Mouse (Mus musculus): ENCODE data around the gene Ngfr. TPM values are rescaled to one million over a fixed set of nuclear protein-coding genes. Genes with fewer than 3 reads are reported as not detected.

Ngfr gene
- polyA plus RNA-seq (2014; fragmentation: Nextera tagmentation; extraction: Ambion mirVana) = 38.2 and 48.5 TPM in 2 replicates

GRCm38 (mm10) chr11:95587423-95587951 is at the start of gene Ngfr:
Ngfr (minus strand) TSS chr11:95587735.
- Histone ChIP-seq H3K9me3 (ENCODE audit: control insufficient read depth, low read length) (no peaks in the 10 kb centered on the region), H3K4me3 (replicated peaks; ENCODE audit: low read length) (peak within 1 kb of the TSS; percentile 42), H3K4me1 (replicated peaks; ENCODE audit: control insufficient read depth, insufficient read depth, low read length) (peaks cover 31% of the 10 kb centered on the region), H3K27me3 (ENCODE audit: control insufficient read depth, insufficient read depth, low read length) (peaks cover 41% of the 10 kb centered on the region), H3K9ac (peak within 1 kb of the TSS; percentile 53), H3K36me3 (replicated peaks; ENCODE audit: control insufficient read depth, insufficient read depth) (no peaks in the 10 kb centered on the region), H3K4me2 (replicated peaks) (peak within 1 kb of the TSS; percentile 71), H3K27ac (peak within 1 kb of the TSS; percentile 27)
- ATAC-seq (ENCODE audit: low FRiP score) (peak; percentile 82), DNase-seq (ENCODE audit: low spot score) (peak; percentile 73)
- under 1% methylated on average over 29 of the region's 39 CpGs for WGBS

- no peak for ATAC-seq (ENCODE audit: low FRiP score)
- H3K4me3 ChIP-seq (replicated peaks; ENCODE audit: low read length) = no peak overlapping the region
- no peaks in the 10 kb centered on the region for H3K36me3 ChIP-seq (replicated peaks; ENCODE audit: control insufficient read depth, insufficient read depth)
- WGBS = 61% methylated on average over 2 of the region's 2 CpGs
- no peak overlapping the region for H3K27ac ChIP-seq
- DNase-seq (ENCODE audit: low spot score) = no peak
- H3K4me1 ChIP-seq (replicated peaks; ENCODE audit: control insufficient read depth, insufficient read depth, low read length) = 0 out of 2 replicates have a peak, but pooled peaks cover 3% of the 10 kb centered on the region
- no peaks in the 10 kb centered on the region for H3K27me3 ChIP-seq (ENCODE audit: control insufficient read depth, insufficient read depth, low read length)
- no peaks in the 10 kb centered on the region for H3K9me3 ChIP-seq (ENCODE audit: control insufficient read depth, low read length)
- no peak overlapping the region for H3K9ac ChIP-seq
- H3K4me2 ChIP-seq (replicated peaks) = no peak overlapping the region
Measured at GRCm38 (mm10) chr11:95635030-95635429, 47.5 kb upstream of the Ngfr start.

GRCm38 (mm10) chr11:95633512-95634000 is 46.0 kb upstream of the Ngfr start:
- H3K27me3 ChIP-seq (ENCODE audit: control insufficient read depth, insufficient read depth, low read length) = peaks cover 3% of the 10 kb centered on the region; the same call in 1 of the 2 replicates
- no peak overlapping the region for H3K4me2 ChIP-seq (replicated peaks)
- H3K36me3 ChIP-seq (replicated peaks; ENCODE audit: control insufficient read depth, insufficient read depth) = no peaks in the 10 kb centered on the region
- H3K9me3 ChIP-seq (ENCODE audit: control insufficient read depth, low read length) = no peaks in the 10 kb centered on the region
- DNase-seq (ENCODE audit: low spot score) = no peak
- no peak overlapping the region for H3K27ac ChIP-seq
- no peak overlapping the region for H3K4me3 ChIP-seq (replicated peaks; ENCODE audit: low read length)
- no peak for ATAC-seq (ENCODE audit: low FRiP score)
- 0 out of 2 replicates have a peak, but pooled peaks cover 3% of the 10 kb centered on the region for H3K4me1 ChIP-seq (replicated peaks; ENCODE audit: control insufficient read depth, insufficient read depth, low read length)
- H3K9ac ChIP-seq = no peak overlapping the region
- WGBS = 51% methylated on average over 2 of the region's 2 CpGs

GRCm38 (mm10) chr11:95632474-95632873 is 44.9 kb upstream of the Ngfr start:
- Histone ChIP-seq H3K27ac (no peak overlapping the region), H3K36me3 (replicated peaks; ENCODE audit: control insufficient read depth, insufficient read depth) (no peaks in the 10 kb centered on the region), H3K9ac (no peak overlapping the region), H3K9me3 (ENCODE audit: control insufficient read depth, low read length) (no peaks in the 10 kb centered on the region), H3K27me3 (ENCODE audit: control insufficient read depth, insufficient read depth, low read length) (peaks cover 3% of the 10 kb centered on the region; the same call in 1 of the 2 replicates), H3K4me1 (replicated peaks; ENCODE audit: control insufficient read depth, insufficient read depth, low read length) (0 out of 2 replicates have a peak, but pooled peaks cover 3% of the 10 kb centered on the region), H3K4me3 (replicated peaks; ENCODE audit: low read length) (no peak overlapping the region), H3K4me2 (replicated peaks) (no peak overlapping the region)
- 36% methylated on average over 6 of the region's 6 CpGs for WGBS
- no peak for ATAC-seq (ENCODE audit: low FRiP score)
- DNase-seq (ENCODE audit: low spot score) = no peak

- Histone ChIP-seq H3K36me3 (replicated peaks; ENCODE audit: control insufficient read depth, insufficient read depth) (no peaks in the 10 kb centered on the region), H3K9me3 (ENCODE audit: control insufficient read depth, low read length) (no peaks in the 10 kb centered on the region), H3K4me2 (replicated peaks) (no peak overlapping the region), H3K4me1 (replicated peaks; ENCODE audit: control insufficient read depth, insufficient read depth, low read length) (0 out of 2 replicates have a peak, but pooled peaks cover 3% of the 10 kb centered on the region), H3K4me3 (replicated peaks; ENCODE audit: low read length) (no peak overlapping the region), H3K9ac (no peak overlapping the region), H3K27me3 (ENCODE audit: control insufficient read depth, insufficient read depth, low read length) (peaks cover 3% of the 10 kb centered on the region; the same call in 1 of the 2 replicates), H3K27ac (no peak overlapping the region)
- DNase-seq (ENCODE audit: low spot score) (no peak), ATAC-seq (ENCODE audit: low FRiP score) (no peak)
- 67% methylated on average over 4 of the region's 4 CpGs for WGBS
Measured at GRCm38 (mm10) chr11:95631301-95631700, 43.8 kb upstream of the Ngfr start.

- Histone ChIP-seq H3K36me3 (replicated peaks; ENCODE audit: control insufficient read depth, insufficient read depth) (no peaks in the 10 kb centered on the region), H3K4me1 (replicated peaks; ENCODE audit: control insufficient read depth, insufficient read depth, low read length) (0 out of 2 replicates have a peak, but pooled peaks cover 3% of the 10 kb centered on the region), H3K4me3 (replicated peaks; ENCODE audit: low read length) (no peak overlapping the region), H3K9ac (no peak overlapping the region), H3K27me3 (ENCODE audit: control insufficient read depth, insufficient read depth, low read length) (peaks cover 3% of the 10 kb centered on the region; the same call in 1 of the 2 replicates), H3K4me2 (replicated peaks) (no peak overlapping the region), H3K9me3 (ENCODE audit: control insufficient read depth, low read length) (no peaks in the 10 kb centered on the region), H3K27ac (no peak overlapping the region)
- WGBS = 93% methylated on average over 6 of the region's 6 CpGs
- ATAC-seq (ENCODE audit: low FRiP score) (no peak), DNase-seq (ENCODE audit: low spot score) (no peak)
Measured at GRCm38 (mm10) chr11:95630558-95630957, 43.0 kb upstream of the Ngfr start.

- Histone ChIP-seq H3K9ac (no peak overlapping the region), H3K27me3 (ENCODE audit: control insufficient read depth, insufficient read depth, low read length) (no peaks in the 10 kb centered on the region), H3K4me2 (replicated peaks) (no peak overlapping the region), H3K4me3 (replicated peaks; ENCODE audit: low read length) (no peak overlapping the region), H3K9me3 (ENCODE audit: control insufficient read depth, low read length) (no peaks in the 10 kb centered on the region), H3K27ac (no peak overlapping the region), H3K36me3 (replicated peaks; ENCODE audit: control insufficient read depth, insufficient read depth) (no peaks in the 10 kb centered on the region), H3K4me1 (replicated peaks; ENCODE audit: control insufficient read depth, insufficient read depth, low read length) (0 out of 2 replicates have a peak, but pooled peaks cover 7% of the 10 kb centered on the region)
- no peak for ATAC-seq (ENCODE audit: low FRiP score)
- DNase-seq (ENCODE audit: low spot score) = no peak
- WGBS = 17% methylated on average over 8 of the region's 8 CpGs
Measured at GRCm38 (mm10) chr11:95622426-95622825, 34.9 kb upstream of the Ngfr start.

GRCm38 (mm10) chr11:95621541-95622130 is 34.1 kb upstream of the Ngfr start:
- ATAC-seq (ENCODE audit: low FRiP score) = no peak
- no peak overlapping the region for H3K27ac ChIP-seq
- H3K4me1 ChIP-seq (replicated peaks; ENCODE audit: control insufficient read depth, insufficient read depth, low read length) = 0 out of 2 replicates have a peak, but pooled peaks cover 8% of the 10 kb centered on the region

GRCm38 (mm10) chr11:95621010-95621409 is 33.5 kb upstream of the Ngfr start:
- Histone ChIP-seq H3K9me3 (ENCODE audit: control insufficient read depth, low read length) (no peaks in the 10 kb centered on the region), H3K27me3 (ENCODE audit: control insufficient read depth, insufficient read depth, low read length) (no peaks in the 10 kb centered on the region), H3K4me1 (replicated peaks; ENCODE audit: control insufficient read depth, insufficient read depth, low read length) (0 out of 2 replicates have a peak, but pooled peaks cover 8% of the 10 kb centered on the region), H3K27ac (no peak overlapping the region), H3K4me3 (replicated peaks; ENCODE audit: low read length) (no peak overlapping the region), H3K4me2 (replicated peaks) (no peak overlapping the region), H3K36me3 (replicated peaks; ENCODE audit: control insufficient read depth, insufficient read depth) (no peaks in the 10 kb centered on the region), H3K9ac (no peak overlapping the region)
- ATAC-seq (ENCODE audit: low FRiP score) = no peak
- 55% methylated on average over 4 of the region's 4 CpGs for WGBS
- DNase-seq (ENCODE audit: low spot score) = no peak

More at GRCm38 (mm10) chr11:95621541-95622130, 34.1 kb upstream of the Ngfr start:
- Histone ChIP-seq H3K36me3 (replicated peaks; ENCODE audit: control insufficient read depth, insufficient read depth) (no peaks in the 10 kb centered on the region), H3K27me3 (ENCODE audit: control insufficient read depth, insufficient read depth, low read length) (no peaks in the 10 kb centered on the region), H3K9me3 (ENCODE audit: control insufficient read depth, low read length) (no peaks in the 10 kb centered on the region), H3K9ac (no peak overlapping the region), H3K4me3 (replicated peaks; ENCODE audit: low read length) (no peak overlapping the region), H3K4me2 (replicated peaks) (no peak overlapping the region)
- DNase-seq (ENCODE audit: low spot score) = no peak
- WGBS = 31% methylated on average over 9 of the region's 9 CpGs
